Mouse (Mus musculus) erythroblast, embryonic 14.5 days (primary cell): Measurements from ENCODE around the gene Hes7. TPM values are rescaled to one million over a fixed set of nuclear protein-coding genes. Genes with fewer than 3 reads are reported as not detected.

ENCODE experiments used
- H3K27me3 ChIP-seq: 2 replicates; pipeline ENCODE4 v1.6.1; 2012; ENCODE audit warnings: inconsistent platforms; ENCODE audit not compliant: control insufficient read depth
- H3K36me3 ChIP-seq: 2 replicates; pipeline ENCODE4 v1.6.1; 2012; ENCODE audit warnings: mild to moderate bottlenecking, inconsistent platforms; ENCODE audit not compliant: control insufficient read depth
- H3K4me1 ChIP-seq: 2 replicates; pipeline ENCODE4 v1.6.1; 2012; ENCODE audit warnings: inconsistent platforms; ENCODE audit not compliant: control insufficient read depth
- H3K4me3 ChIP-seq: replicated peaks from 2 replicates; pipeline ENCODE3; 2012; ENCODE audit warnings: moderate library complexity, mild to moderate bottlenecking, inconsistent platforms
- H3K9me3 ChIP-seq: 2 replicates; pipeline ENCODE4 v1.6.1; 2012; ENCODE audit warnings: low read length, inconsistent platforms, mixed read lengths; ENCODE audit not compliant: control insufficient read depth
- GATA1 ChIP-seq: IDR thresholded peaks from 2 replicates; pipeline ENCODE4 v1.6.1; 2012; ENCODE audit warnings: low read length, inconsistent platforms, mixed read lengths
- TAL1 ChIP-seq: IDR thresholded peaks from 3 replicates; pipeline ENCODE4 v1.6.1; 2012; ENCODE audit warnings: low read length, inconsistent platforms, mixed read lengths
- polyA plus RNA-seq: library from polyadenylated mRNA; stranded (reverse); fragments of >175 nt; gene quantifications from 2 replicates; pipeline ENCODE4 v1.2.3, GENCODE M21; 2012

Hes7 gene
- polyA plus RNA-seq, 1 experiment: 0.05 TPM

DNA sequence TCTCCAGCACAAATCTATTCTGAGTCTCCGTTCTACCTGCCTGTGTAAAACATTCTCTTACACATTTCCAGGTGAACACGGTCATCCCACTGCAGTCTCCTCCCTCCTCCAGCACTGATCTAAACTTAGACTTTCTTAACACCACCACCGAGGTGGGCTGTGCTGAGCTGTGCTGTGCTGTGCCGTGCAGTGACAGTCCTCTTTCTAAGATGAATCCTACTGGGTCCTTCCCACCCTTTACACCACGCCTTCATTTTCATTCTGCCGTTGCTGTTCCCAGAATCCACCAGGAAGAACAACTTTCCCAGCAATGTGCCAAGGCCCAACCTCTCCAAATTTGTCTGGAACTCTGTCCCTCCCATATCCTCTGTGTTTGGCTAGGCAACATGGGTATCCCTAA lies 33.8 kb upstream of the Hes7 start:
- TF ChIP-seq TAL1 (no peak), GATA1 (no peak)
- no peaks in the 10 kb centered on the region; the same call in 1 of the 2 replicates for H3K27me3 ChIP-seq
- H3K9me3 ChIP-seq: no peaks in the 10 kb centered on the region
- H3K4me3 ChIP-seq: no peak overlapping the region
- peaks cover 22% of the 10 kb centered on the region for H3K36me3 ChIP-seq
- H3K4me1 ChIP-seq: peaks cover 42% of the 10 kb centered on the region

DNA sequence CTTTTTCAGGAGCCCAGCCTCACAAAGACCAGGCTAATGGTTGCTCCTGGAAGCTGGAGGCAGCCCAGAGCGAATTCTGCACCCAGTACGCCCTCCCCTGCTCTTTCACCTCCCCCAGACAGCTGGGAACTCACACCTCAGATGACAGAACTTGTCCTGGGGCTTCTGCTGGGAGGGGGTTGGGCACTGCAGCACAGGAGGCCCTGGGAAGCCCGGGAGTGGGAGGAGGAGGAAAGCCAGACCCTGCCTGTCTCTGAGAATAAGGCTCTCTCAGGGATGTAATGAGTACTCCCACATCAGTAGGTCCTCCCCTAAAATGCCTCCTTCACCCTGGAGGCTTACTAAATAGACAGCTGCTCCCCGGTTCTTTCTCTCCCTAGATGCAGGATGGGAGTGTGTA lies 33.1 kb upstream of the Hes7 start:
- Histone ChIP-seq H3K4me3 (no peak overlapping the region), H3K9me3 (no peaks in the 10 kb centered on the region), H3K27me3 (no peaks in the 10 kb centered on the region; the same call in 1 of the 2 replicates), H3K36me3 (peaks cover 29% of the 10 kb centered on the region), H3K4me1 (peaks cover 49% of the 10 kb centered on the region)
- no peak for TF ChIP-seq GATA1
- TF ChIP-seq TAL1: no peak

DNA sequence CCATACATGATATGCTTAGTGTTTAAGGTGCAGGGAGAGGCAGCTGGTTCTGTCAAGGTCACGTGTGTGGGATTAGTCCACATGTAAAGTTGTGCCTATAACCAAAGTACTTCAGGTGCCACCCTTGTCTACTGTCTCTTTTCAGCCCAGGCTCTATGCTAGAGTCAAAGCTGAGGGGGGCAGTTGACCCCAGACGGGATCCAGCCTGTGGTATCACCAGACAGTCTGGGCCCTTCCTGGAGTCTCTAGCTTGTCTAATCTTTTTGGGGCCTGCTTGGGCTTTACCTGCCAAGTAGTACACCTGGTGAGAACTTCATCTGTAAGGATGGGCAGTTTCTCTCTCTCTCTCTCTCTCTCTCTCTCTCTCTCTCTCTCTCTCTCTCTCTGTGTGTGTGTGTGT lies 32.6 kb upstream of the Hes7 start:
- Histone ChIP-seq H3K27me3 (no peaks in the 10 kb centered on the region; the same call in 1 of the 2 replicates), H3K9me3 (no peaks in the 10 kb centered on the region), H3K4me3 (peak overlapping the region; percentile 100), H3K36me3 (peaks cover 33% of the 10 kb centered on the region), H3K4me1 (peaks cover 52% of the 10 kb centered on the region)
- TF ChIP-seq GATA1 (no peak), TAL1 (no peak)

- peaks cover 37% of the 10 kb centered on the region for H3K36me3 ChIP-seq
- TF ChIP-seq TAL1 (no peak), GATA1 (no peak)
- H3K4me3 ChIP-seq: peak within 1 kb of the TSS; percentile 100
- no peaks in the 10 kb centered on the region for H3K9me3 ChIP-seq
- no peaks in the 10 kb centered on the region; the same call in 1 of the 2 replicates for H3K27me3 ChIP-seq
- H3K4me1 ChIP-seq: peaks cover 57% of the 10 kb centered on the region
Measured at GRCm38 (mm10) chr11:69088103-69088855, 31.9 kb upstream of the Hes7 start, which contains the start of gene Vamp2. Gene Vamp2, plus strand, starts transcription at chr11:69088490.

GRCm38 (mm10) chr11:69088856-69089615 lies 31.2 kb upstream of the Hes7 start:
- TF ChIP-seq GATA1: peak; percentile 65
- TF ChIP-seq TAL1: peak; percentile 83
- H3K4me1 ChIP-seq: peaks cover 61% of the 10 kb centered on the region
- peaks cover 37% of the 10 kb centered on the region for H3K36me3 ChIP-seq
- no peaks in the 10 kb centered on the region; the same call in 1 of the 2 replicates for H3K27me3 ChIP-seq
- H3K9me3 ChIP-seq: no peaks in the 10 kb centered on the region
- H3K4me3 ChIP-seq: peak overlapping the region; percentile 100

- Histone ChIP-seq H3K4me1 (peaks cover 68% of the 10 kb centered on the region), H3K9me3 (no peaks in the 10 kb centered on the region), H3K4me3 (peak overlapping the region; percentile 100), H3K27me3 (no peaks in the 10 kb centered on the region; the same call in 1 of the 2 replicates), H3K36me3 (peaks cover 37% of the 10 kb centered on the region)
- TF ChIP-seq TAL1: no peak
Measured at GRCm38 (mm10) chr11:69089616-69090290, 30.5 kb upstream of the Hes7 start.

- Histone ChIP-seq H3K4me1 (peaks cover 75% of the 10 kb centered on the region), H3K9me3 (no peaks in the 10 kb centered on the region), H3K36me3 (peaks cover 37% of the 10 kb centered on the region), H3K27me3 (no peaks in the 10 kb centered on the region; the same call in 1 of the 2 replicates), H3K4me3 (peak overlapping the region; percentile 100)
- TF ChIP-seq TAL1: no peak
Measured at GRCm38 (mm10) chr11:69090367-69090766, 29.8 kb upstream of the Hes7 start.

DNA sequence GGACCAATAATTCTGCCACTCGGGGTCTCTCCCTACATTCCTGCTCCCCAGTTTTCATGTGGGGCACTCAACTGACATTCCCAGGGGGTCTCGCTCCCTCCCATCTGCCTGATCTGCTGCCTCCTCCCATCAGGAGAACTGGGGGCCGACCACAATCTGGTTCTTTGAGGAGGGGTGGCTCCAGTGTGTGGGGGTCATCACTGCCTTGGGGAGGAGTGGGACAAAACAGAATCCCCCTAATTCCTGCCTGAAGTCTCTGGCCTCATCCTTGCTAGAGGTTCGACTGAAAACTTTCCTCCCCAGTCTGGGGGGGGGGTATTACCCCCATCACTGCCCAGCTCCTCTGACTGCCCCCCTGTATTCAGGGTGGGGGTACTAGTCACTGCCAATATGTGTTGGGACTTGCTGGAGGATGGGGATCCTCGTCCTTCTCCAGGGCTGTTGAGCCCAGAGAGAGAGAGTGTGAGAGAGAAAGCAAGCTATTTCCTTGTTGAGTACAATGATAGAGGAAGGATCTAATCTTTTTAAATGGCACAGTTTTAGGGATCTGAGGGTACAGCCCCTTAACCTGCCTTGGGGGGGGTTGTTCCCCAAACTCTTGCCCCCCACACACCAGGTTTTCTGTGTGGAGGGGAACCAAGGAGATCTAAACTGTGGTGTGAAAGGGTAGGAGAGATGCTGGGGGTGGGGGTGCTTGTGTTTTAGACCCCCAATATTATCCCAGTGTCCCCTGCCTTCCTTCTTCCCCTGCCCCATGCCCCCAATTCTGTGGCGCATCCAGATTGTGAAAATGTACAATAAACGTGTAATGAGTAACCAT lies 28.4 kb upstream of the Hes7 start:
- H3K9me3 ChIP-seq: no peaks in the 10 kb centered on the region
- H3K4me3 ChIP-seq: no peak overlapping the region
- no peak for TF ChIP-seq GATA1
- no peak for TF ChIP-seq TAL1
- H3K4me1 ChIP-seq: peaks cover 89% of the 10 kb centered on the region
- peaks cover 37% of the 10 kb centered on the region for H3K36me3 ChIP-seq
- no peaks in the 10 kb centered on the region; the same call in 1 of the 2 replicates for H3K27me3 ChIP-seq
